Mouse (Mus musculus) G1E (cell line): Measurements from ENCODE around the gene Il1b. TPM values are rescaled to one million over a fixed set of nuclear protein-coding genes. Genes with fewer than 3 reads are reported as not detected.

ENCODE experiments used
- ATAC-seq: 2 replicates; pipeline ENCODE4 v1.8.0; 2016; ENCODE audit warnings: mild to moderate bottlenecking; ENCODE audit not compliant: insufficient number of reproducible peaks, poor library complexity, low FRiP score, severe bottlenecking; ENCODE audit errors: extremely low read depth
- DNase-seq: peaks from one replicate; pipeline ENCODE4 v3.0.0; 2012; ENCODE audit warnings: low spot score
- H3K27me3 ChIP-seq: 2 replicates; pipeline ENCODE4 v1.6.1; 2012; ENCODE audit warnings: mild to moderate bottlenecking, low read length, inconsistent platforms; ENCODE audit not compliant: insufficient read depth
- H3K36me3 ChIP-seq: replicated peaks from 2 replicates; pipeline ENCODE3; 2012; ENCODE audit warnings: mild to moderate bottlenecking, inconsistent platforms
- H3K4me1 ChIP-seq: 2 replicates; pipeline ENCODE4 v1.6.1; 2012; ENCODE audit warnings: low read depth, low read length, inconsistent platforms, mixed read lengths; ENCODE audit not compliant: insufficient read depth
- H3K4me3 ChIP-seq: 2 replicates; pipeline ENCODE4 v1.5.1; 2012; ENCODE audit warnings: low read depth, mild to moderate bottlenecking, inconsistent platforms, low read length, moderate library complexity, mixed read lengths
- H3K9me3 ChIP-seq: replicated peaks from 2 replicates; pipeline ENCODE4 v1.6.1; 2012; ENCODE audit warnings: inconsistent platforms
- CTCF ChIP-seq: IDR thresholded peaks from 2 replicates; pipeline ENCODE4 v1.5.1; 2012; ENCODE audit warnings: low read depth, low read length, inconsistent platforms, mixed read lengths
- GATA1 ChIP-seq: IDR thresholded peaks from 2 replicates; pipeline ENCODE4 v1.6.1; 2012; ENCODE audit warnings: borderline replicate concordance, low read length, inconsistent platforms, mixed read lengths
- GATA2 ChIP-seq: IDR thresholded peaks from 2 replicates; pipeline ENCODE4 v1.6.1; 2012; ENCODE audit warnings: low read depth, low read length, inconsistent platforms, borderline replicate concordance
- POLR2AphosphoS5 ChIP-seq: IDR thresholded peaks from 2 replicates; pipeline ENCODE4 v1.6.1; 2012; ENCODE audit warnings: low read depth, low read length, inconsistent platforms; ENCODE audit not compliant: insufficient replicate concordance
- TAL1 ChIP-seq: conservative IDR thresholded peaks from 2 replicates; pipeline ENCODE4 v1.6.1; 2012; ENCODE audit warnings: low read depth, low read length, inconsistent platforms, mixed read lengths
- polyA plus RNA-seq: library from polyadenylated mRNA; stranded (reverse); fragments of >175 nt; gene quantifications from 2 replicates; pipeline ENCODE4 v1.2.3, GENCODE M21; 2012
- total RNA-seq, 2 experiments: library from RNA; stranded (forward) in 1 of 2; stranded (reverse) in 1 of 2; fragments of 200-1000 nt in 1 of 2; fragments of >200 nt in 1 of 2; fragmentation: Nextera tagmentation in 1 of 2; gene quantifications; 2 replicates each; pipeline ENCODE4 v1.2.3; 2014 to 2017

The Il1b gene
- total and polyA plus RNA-seq, 3 experiments = 0.26 to 82.2 (median 12.2) TPM

DNA sequence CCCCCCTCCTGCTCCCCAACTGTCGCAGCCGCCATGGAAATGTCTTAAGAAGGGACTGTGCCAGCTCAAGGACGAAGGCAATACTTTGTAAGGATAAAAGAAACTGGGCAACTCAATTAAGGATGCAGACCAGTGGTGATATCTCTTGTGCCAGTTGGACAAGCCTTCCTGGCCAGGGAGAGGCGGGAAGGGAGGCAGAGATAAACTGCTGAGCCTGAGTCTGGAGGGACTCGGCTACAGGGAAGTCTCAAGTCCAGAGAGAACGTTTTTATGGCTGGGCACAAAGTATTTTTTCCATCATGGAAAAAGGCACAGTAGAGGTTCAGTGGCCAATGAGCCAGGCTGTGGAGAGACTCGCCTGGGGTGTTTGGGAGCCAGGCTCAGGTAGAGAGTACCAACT lies 40.9 kb downstream of the Il1b start:
- Histone ChIP-seq H3K4me3 (no peak overlapping the region), H3K9me3 (peaks cover 2% of the 10 kb centered on the region; the same call in 1 of the 2 replicates), H3K36me3 (no peaks in the 10 kb centered on the region), H3K4me1 (peaks cover 6% of the 10 kb centered on the region; the same call in 1 of the 2 replicates), H3K27me3 (peaks cover 34% of the 10 kb centered on the region)
- no peak for ATAC-seq
- DNase-seq = no peak
- no peak for TF ChIP-seq TAL1
- no peak for TF ChIP-seq CTCF
- no peak for TF ChIP-seq GATA1
- no peak for TF ChIP-seq POLR2AphosphoS5
- TF ChIP-seq GATA2 = no peak

GRCm38 (mm10) chr2:129328238-129328637 lies 42.7 kb downstream of the Il1b start:
- no peak for ATAC-seq
- TF ChIP-seq CTCF (no peak), GATA2 (no peak), POLR2AphosphoS5 (no peak)
- DNase-seq = no peak
- H3K9me3 ChIP-seq = peaks cover 2% of the 10 kb centered on the region; the same call in 1 of the 2 replicates
- peaks cover 31% of the 10 kb centered on the region for H3K27me3 ChIP-seq
- peaks cover 2% of the 10 kb centered on the region; the same call in 1 of the 2 replicates for H3K4me1 ChIP-seq
- H3K4me3 ChIP-seq = no peak overlapping the region
- H3K36me3 ChIP-seq = no peaks in the 10 kb centered on the region

GRCm38 (mm10) chr2:129324216-129324615 lies 46.7 kb downstream of the Il1b start:
- H3K36me3 ChIP-seq = no peaks in the 10 kb centered on the region
- peaks cover 13% of the 10 kb centered on the region for H3K27me3 ChIP-seq
- ATAC-seq (no peak), DNase-seq (no peak)
- H3K4me3 ChIP-seq = no peak overlapping the region
- no peaks in the 10 kb centered on the region for H3K4me1 ChIP-seq
- TF ChIP-seq TAL1 (no peak), POLR2AphosphoS5 (no peak), GATA2 (no peak), CTCF (no peak), GATA1 (no peak)
- H3K9me3 ChIP-seq = peaks cover 2% of the 10 kb centered on the region; the same call in 1 of the 2 replicates

DNA sequence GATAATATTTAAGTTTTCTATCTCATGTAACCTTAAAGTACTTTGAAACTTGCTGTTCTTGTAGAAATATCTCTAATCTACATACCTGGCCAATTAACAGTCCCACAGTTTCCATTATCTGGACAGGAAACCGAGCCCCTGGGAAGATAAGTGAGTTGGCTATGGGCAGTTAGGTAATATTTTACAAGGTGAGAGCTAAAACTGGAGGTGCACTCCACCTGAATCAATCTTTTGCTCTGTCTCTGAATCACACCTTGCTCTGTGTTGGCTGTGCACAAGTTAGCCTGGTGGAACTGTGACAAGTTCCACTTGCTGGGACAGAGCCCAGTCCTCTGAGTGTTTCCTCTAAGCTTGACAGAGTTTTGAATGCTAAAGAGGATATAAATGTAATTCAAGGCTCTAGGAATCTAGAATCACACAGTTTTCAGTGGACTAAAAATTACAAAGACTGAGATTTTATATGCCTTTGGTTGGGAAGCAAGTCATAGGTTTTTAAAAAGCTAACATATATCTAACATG lies 48.8 kb downstream of the Il1b start:
- Histone ChIP-seq H3K4me1 (peaks cover 1% of the 10 kb centered on the region; the same call in 1 of the 2 replicates), H3K27me3 (peaks cover 23% of the 10 kb centered on the region), H3K4me3 (no peak overlapping the region), H3K9me3 (peaks cover 2% of the 10 kb centered on the region; the same call in 1 of the 2 replicates), H3K36me3 (no peaks in the 10 kb centered on the region)
- DNase-seq (no peak), ATAC-seq (no peak)
- TF ChIP-seq GATA1 = no peak
- no peak for TF ChIP-seq POLR2AphosphoS5
- TF ChIP-seq GATA2 = no peak
- no peak for TF ChIP-seq CTCF
- TF ChIP-seq TAL1 = no peak

- ATAC-seq (no peak), DNase-seq (no peak)
- TF ChIP-seq TAL1 (no peak), CTCF (no peak), POLR2AphosphoS5 (no peak), GATA2 (no peak), GATA1 (no peak)
- H3K9me3 ChIP-seq = no peaks in the 10 kb centered on the region
- H3K4me3 ChIP-seq = no peak overlapping the region
- H3K36me3 ChIP-seq = no peaks in the 10 kb centered on the region
- peaks cover 10% of the 10 kb centered on the region for H3K4me1 ChIP-seq
- peaks cover 32% of the 10 kb centered on the region for H3K27me3 ChIP-seq
These were observed 50.8 kb downstream of the Il1b start for GRCm38 (mm10) chr2:129320033-129320605.

DNA sequence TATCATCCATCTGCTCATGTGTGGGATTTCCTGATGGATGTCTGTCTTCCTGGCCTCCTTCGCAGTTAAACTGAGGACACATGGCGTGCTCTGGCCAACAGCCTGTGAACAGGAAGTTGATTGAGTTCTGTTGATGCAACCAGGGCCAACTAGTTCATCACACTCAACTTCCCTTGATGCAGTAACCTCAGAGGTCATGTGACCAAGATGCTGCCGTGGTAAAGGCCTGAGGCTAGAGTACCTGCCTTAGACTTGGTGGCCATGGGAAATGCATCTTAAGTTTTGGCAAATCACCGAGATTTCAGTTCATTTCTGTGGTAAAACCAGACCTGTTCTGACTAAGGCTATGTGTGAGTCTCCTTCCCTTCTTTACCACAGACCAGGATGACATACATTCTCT lies 55.1 kb downstream of the Il1b start:
- no peaks in the 10 kb centered on the region for H3K9me3 ChIP-seq
- H3K36me3 ChIP-seq = no peaks in the 10 kb centered on the region
- H3K4me1 ChIP-seq = peaks cover 21% of the 10 kb centered on the region
- H3K27me3 ChIP-seq = peaks cover 53% of the 10 kb centered on the region
- H3K4me3 ChIP-seq = no peak overlapping the region
- no peak for DNase-seq
- ATAC-seq = no peak
- TF ChIP-seq TAL1 (no peak), CTCF (no peak), POLR2AphosphoS5 (no peak), GATA1 (no peak)
